Mouse (Mus musculus) fibroblast of lung, adult 2 months (primary cell): ENCODE data around the gene Ppp1r14c.
"Not testable (repeated sequence)": the region's sequence is repeated elsewhere in the genome, so short reads cannot be mapped to it uniquely, and the experiment has no call there.

ENCODE experiments used
- DNase-seq: peaks from one replicate; pipeline ENCODE4 v3.0.0-alpha.2; 2011; ENCODE audit warnings: low read depth

The Ppp1r14c gene

DNA sequence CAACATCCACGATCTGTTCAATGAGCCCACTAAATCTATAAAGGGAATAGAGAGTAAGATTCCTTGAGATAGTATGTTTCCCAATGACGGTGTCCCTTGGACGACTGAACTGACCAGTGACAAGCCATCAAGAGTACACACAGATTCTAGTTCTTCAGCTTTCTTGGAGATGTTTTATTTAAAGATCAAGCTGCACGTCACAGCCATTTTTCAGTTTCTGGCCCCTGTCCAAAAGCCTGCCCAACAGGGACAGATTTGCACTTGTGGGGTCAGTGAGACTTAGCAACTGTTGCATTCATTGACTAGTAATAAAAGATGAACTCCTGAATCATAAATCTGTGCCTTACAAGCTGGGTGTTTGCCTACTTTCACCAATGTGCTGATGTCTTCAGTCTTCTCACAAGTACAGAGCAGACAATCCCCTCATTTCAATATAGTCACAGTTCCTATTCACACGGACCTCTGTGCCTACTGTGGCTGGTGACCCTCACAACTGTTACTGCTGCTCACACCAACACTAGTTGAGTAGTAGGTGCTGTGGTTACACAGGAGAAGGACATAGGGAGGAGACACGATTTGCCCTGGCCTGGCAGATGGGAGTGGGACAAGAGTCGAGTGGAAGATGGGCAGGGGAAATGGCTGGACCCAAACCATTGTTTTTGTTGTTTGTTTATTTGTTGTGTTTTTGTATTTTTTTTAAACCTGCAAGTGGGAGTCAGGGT, 37.7 kb downstream of the Ppp1r14c start:
- DNase-seq, result no peak

DNA sequence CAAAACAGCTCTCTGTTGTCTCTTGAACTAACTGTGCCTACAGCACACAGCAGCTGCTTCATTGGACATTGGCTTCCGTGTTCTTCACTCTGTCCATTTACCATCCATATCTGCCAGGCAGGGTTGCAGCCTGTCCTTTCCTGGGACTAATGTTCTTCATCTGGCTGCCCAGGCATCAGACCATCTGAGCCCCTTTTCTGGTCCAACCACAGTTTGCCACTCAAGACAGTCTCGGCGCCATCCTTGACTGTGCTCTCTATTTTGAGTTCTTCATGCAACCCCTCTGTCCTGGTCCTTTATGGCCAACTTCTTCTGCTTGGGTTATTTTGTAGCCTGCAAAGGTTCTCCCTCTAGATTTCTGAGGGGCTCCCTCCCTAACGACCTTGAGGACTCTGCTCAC, 38.5 kb downstream of the Ppp1r14c start:
- DNase-seq, result no peak

DNA sequence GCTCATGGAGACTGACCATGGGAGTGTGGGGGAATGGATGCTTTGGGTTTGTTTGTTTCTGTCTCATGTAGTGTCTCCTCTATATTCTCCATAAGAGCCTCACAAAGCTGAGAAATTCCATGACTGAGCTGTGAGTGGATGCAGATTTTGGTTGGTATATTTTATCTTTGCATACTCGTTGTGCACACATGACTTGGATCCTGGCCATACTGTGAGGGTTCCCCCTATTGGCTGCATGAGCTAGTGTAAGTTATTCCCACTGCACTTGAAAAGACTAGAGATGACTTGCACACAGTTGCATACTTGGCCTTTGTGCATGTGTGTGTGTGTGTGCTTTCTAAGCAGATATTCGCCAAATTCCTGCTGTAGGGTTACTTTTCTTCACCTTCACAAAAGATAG, 40.4 kb downstream of the Ppp1r14c start:
- no peak for DNase-seq

DNA sequence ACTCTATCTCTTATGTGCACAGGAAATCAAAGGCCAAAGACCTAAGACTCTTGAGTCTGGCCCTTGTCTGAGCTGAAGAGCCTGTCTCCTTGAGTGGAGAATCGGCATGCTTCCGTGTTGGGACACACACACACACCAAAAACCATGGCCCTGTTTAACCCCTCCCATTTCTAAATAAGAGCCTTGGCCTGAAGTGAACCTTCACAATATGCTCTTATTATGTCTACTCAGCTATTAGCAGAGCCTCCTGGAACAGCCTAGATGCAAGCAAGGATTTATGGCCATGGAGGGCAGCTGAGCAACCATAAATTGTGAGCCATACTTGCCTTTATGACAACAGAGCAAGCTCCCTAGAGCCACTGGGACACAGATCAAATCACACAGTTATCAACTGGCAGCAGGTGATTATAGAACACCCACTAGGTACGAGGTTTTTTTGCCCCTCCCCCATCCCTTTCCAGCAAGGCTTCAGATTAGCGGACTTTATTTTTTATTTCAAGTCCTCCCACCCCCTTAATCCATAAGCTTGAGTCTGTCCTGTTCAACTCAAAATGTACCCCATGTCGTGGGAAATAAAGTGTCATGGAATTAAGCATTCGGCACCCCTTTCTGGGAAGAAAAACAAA, 42.3 kb downstream of the Ppp1r14c start:
- no peak for DNase-seq

DNA sequence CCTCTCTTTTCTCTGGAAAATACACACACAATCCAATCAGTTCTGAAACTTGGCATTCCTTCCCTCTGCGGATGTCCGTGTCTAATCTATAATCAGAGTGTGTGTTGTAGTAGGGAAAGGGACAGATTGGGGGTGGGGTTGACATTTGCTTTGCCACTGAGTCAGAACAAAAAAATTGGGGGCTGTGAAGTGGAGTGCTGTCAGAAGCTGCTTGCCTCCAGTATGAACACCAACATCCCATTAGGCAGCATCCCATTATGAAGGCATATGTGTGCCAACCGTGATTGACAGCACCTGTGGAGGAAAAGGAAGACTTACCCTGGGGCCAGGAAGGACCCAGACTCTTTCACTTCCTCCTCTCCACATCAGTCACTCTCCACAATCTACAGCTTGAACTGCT, 42.8 kb downstream of the Ppp1r14c start:
- no peak for DNase-seq

DNA sequence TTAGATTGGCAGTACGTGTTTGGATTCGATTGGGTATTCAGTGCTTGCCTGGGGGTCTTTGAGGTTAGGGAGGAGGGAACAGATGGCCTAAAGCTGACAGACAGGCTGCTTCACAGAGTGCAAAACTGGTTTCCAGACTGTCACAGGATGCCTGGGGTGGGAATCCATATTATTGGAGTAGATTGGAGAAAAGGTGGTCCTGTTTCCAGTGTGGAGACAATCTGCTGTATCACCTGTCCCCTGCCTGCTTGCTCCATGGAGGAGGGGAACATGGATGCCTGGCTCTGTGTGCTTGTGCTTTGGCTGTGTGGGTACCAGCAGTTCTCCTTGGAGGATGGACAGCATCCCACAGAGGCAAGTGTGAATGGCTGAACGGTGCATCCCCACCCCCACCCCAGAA, 45.4 kb downstream of the Ppp1r14c start:
- DNase-seq, result no peak

DNA sequence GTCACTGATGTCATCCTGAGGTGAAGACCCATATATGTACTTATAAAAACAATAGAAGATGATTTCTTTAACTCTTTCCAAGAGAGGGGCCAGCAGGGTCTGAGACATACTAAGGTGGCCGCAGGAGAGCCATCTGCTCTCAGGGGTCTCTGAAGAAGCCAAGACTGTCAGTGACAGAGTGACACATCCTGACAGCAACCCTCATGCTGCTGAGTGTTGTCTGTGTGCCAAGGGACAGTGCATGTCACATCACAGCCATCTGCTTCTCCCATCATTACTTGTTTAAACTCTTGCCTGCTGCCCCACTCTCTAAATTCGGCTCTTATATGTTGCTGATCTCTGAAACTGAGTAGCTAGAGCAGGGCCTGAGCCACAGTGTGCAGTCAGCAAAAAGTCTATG, 45.8 kb downstream of the Ppp1r14c start:
- no peak for DNase-seq

DNA sequence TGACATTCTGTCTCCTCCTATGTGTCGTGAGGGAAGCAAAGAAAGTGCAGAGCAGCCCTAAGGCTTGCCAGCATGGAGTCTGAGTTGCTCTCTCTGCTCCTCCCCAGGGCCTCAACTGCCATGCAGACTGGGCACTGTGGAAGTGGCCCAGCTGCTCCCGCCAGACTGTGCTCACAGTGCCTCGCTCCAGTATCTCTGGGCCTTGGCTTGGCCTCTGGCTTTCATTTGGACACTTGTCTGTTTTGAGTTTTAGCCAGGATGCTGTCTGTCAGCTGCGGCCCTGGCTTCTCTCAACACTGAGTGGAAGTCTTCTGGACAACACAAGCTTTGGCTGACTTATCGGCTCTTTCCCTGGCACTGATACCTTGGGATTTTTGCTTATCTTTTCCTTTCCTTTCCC, 49.0 kb downstream of the Ppp1r14c start:
- no peak for DNase-seq

DNA sequence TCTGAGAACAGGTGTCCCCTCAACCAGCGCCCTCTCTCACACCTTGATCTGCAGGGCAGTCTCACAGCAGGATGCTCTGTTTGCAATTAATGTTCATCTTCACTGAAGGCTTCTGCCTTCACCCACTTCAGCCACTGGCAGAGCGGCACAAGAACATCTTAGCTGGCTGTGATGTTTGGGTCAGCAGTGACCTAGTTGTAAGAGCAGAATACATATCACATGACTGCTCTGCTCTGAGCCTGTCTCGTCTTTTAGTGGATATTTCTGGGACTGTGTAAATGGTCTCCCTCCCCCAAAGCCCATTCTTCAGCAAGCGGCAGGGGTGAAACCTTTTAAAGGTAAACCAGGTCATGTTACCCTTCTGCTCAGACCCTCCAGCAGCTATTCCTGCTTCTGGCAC, 50.7 kb downstream of the Ppp1r14c start:
- DNase-seq, result no peak

DNA sequence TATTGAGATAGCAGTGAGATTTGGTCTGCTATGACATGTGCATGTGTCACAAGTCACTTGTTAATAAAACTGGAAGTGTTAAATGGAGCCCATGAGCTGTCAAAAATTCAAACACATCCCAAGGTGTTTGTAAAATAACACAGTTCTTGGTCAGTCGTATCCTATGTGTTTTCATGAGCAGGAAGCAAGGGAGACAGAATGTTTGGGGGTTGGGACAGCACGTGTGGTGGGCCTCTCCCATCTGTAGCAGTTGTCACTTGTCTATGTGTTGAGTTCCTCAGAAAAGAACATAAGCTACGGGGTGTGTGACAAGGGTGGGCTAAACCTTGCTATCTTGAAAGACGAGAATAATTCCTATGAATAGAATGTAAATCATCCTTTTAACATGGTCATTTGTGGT, 51.6 kb downstream of the Ppp1r14c start:
- no peak for DNase-seq

DNA sequence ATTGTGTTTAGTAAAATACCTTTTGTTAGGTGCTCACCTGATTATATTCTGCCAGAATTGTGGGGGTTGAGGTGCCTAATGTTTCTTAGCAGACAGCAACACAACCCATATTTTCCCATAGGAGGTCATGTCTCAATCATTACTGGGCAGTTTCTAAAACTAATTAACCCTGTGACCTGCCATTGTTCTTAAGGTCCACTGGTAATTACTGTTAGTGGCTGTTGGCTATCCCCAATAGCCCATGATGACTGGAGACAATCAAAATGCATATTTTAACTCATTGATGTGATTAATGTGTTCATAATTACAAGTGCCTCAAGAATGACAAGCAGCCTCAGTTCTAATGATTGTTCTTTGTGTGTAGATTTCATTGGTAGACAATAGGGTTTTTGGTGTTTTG, 58.2 kb downstream of the Ppp1r14c start:
- DNase-seq, result no peak

DNA sequence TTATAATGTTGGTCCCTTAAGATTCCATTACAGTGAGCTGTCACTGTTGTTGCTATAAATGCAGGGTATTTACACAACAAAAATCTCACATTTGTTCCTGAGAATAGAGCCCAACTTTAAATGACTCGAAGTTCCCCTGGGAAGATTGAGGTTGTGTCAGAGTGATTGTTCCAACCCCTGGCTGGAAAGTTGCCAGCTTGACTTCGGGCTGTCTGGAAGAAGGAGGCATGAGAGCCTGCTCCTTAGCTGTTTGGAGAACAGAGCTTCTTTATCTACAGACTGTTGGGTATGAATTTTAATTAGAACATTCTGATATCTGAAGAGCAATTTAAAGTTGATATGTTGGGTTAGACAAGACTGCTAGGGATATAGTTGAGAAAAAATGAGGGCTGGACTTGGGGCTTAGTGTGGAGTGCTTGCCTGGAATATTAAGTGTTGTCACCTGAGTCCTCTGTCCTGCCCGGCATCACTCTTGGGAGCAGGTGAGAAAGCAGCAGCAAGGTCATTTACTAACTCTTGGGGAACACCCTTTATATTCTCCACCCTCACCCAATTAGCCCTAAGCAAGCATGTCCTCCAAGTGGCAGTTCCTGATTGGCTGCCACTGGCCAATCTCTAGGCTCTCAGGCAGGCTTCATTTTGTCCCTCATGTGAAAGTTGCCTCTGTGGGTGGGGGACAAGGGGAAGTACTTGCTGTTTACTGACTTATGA, 62.0 kb downstream of the Ppp1r14c start:
- no peak for DNase-seq

DNA sequence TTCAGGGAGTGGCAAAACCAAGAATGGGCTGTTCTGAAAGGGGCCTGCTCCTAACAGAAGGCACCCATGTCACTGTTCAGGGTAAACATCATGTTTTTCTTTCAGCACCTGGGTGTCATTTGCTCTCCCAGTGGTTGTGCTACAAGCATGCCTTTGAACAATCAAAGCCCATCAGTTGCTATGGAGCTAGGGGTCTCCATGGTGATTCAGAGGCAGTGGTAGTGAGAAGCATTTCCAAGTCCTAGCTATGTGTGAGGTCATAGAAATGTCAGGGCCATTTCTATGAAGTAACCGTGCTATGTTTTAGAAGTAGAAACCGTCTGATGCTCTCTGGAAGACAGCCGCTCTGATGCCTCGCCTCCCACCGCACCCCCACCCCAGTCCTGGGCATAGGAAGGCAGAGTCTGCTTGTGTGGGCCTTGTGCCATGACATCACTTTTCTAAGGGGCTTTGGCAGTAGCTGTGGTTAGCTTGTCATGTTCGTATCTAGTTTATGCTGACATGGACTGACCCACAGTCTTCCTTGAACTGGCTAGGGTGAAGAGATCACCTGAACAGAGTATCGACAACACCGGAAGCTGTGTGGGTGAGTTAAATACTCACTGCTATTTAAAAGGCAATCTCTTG, 69.1 kb downstream of the Ppp1r14c start:
- no peak for DNase-seq

DNA sequence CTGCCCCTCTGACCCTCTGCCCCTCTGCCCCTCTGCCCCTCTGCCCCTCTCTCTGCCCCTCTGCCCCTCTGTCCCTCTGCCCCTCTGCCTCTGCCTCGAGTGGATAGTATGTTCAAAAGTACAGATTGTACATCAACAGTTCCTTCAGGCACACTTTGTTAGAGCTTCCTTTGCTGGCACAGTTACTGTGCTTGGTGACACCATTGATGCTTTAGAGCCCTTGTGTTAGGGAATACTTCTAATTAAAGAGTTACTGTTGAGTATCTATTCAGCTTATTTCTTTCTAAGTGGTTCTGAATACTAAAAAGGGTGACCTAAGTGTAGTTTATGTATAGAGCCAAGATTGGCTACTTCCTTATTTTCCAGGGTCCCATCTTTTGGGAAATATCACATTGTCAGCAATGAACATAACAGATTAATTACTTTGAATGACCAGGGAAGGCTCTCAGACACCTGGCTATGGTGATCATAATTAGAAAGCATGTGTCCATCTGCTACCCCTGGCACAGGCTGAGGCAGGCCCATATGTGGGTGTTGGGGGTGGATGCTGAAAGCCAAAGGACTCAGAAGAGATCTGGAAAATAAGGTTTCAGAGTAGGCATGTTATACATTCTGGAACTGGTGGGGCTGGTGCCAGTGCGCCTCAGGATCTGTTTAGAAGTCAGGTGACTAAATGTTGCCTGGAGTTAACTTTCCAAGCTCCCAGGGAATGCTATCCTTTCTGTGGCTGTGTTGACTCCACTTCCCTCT, 75.0 kb downstream of the Ppp1r14c start:
- no peak for DNase-seq

DNA sequence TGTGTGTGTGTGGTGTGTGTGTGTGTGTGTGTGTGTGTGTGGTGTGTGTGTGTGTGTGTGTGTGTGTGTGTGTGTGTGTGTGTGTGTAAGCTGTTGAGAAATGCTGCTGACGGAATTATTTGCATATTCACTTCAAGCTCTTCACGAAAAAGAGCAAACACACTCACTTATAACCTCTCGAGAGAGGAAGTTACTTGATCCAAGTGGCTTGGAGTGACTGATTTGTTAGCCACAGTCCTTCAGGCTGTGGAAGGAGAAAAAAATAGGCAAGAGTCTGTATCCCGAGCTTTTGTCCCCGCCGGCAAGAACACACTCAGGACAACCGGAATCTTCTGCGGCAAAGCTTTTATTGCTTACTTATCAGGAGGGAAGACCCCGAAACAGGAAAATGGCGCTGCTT, 80.9 kb downstream of the Ppp1r14c start:
- not testable (repeated sequence) for DNase-seq

DNA sequence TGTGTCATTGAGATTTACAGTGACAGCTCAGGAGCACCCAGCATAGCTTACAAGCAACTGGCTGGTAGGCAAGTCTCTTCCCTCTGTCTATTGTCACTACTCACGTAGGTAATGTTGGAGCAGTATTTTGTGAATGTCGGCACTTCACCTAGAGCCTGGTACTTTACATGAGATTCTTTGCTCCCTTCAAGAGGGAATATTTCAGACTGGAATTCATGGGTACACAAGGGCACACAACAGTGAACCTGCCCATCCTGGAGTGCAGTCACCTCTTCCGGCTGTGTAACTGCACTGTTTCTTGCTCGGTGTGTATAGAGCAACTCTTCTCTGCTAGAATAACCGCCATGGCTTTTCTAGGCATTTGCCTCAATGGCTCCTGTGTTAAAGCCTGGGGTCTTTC, 82.8 kb downstream of the Ppp1r14c start:
- no peak for DNase-seq

DNA sequence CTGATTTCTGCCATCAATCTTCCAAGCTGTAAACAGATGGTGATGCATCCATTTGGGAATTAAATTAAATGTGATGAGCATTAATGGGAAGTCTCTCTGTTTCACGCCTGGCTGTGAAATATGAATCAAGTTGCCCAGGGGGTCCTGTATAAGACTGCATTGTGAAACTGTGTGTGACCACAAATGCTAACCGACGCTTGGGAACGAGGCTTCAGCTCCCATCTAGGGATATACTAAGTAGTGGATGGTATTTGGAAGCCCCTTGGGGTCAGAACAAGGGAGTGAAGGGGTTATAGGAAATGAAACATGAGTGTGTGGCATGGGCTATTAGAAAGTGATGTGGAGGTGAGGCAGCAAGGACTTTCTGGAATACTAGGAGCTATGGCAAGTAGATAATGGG, 86.1 kb downstream of the Ppp1r14c start:
- no peak for DNase-seq

DNA sequence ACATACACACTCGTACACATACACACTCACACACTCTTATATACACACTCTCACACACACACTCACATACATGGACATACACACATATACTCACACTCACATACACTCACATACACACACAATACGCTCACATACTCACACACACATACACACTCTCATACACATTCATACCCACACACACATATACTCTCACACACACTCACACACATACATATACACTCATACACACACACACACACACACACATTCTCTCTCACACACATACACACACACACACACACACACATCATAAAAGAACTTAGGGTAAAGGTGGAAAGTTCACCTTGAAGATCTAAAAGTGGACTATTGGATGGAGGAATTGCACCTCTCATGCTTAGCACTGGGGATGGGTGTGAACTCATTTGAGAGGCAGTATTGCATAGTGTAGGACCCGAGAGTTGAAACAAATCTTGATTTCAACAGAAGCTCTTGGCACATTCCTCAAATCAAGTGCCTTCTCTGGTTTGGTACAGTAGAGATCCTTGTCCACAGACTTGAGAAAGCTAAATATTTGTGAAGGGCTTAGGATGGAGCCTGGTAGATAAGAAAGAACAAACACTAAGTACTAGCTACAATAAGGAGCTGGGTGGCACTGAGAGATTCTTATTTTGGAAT, 87.1 kb downstream of the Ppp1r14c start:
- no peak for DNase-seq

DNA sequence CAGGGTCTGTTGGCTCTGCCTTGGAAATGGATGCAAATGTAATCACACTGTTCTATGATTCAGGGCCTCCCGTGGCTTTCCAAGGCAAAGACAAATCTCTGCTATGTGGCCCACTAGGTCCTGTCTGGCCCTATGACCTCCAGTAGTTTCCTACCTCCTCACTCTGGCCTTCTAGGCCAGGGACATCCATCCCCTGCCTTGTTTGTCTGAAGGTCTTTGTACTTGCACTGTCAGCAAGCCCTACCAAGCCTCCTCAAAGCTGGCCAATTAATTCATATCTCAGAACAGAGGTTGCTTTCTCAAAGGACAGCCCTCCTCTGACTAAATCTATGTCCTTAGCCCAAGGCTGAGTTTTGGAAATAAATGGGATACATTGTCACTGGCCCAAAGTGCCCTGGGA, 92.8 kb downstream of the Ppp1r14c start:
- DNase-seq, result no peak

DNA sequence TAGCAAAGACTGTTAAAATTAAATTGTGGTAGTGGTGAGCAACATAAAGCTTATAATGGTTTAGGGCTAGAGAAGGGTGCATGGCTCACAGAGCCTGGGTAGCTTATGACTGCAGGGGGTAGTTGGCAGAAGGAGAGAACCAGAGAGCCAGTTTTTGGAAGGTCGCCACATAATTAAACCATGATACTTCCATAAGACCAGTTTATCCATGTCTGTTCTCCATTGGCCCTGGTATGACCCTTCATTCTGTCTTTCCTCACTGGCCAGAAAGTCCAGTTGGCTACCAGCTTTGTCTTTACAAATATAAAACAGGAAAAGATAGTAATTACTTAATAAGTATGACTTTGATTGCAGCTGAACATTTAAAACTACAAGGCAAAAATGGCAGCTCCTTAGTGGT, 95.0 kb downstream of the Ppp1r14c start:
- DNase-seq, result no peak

DNA sequence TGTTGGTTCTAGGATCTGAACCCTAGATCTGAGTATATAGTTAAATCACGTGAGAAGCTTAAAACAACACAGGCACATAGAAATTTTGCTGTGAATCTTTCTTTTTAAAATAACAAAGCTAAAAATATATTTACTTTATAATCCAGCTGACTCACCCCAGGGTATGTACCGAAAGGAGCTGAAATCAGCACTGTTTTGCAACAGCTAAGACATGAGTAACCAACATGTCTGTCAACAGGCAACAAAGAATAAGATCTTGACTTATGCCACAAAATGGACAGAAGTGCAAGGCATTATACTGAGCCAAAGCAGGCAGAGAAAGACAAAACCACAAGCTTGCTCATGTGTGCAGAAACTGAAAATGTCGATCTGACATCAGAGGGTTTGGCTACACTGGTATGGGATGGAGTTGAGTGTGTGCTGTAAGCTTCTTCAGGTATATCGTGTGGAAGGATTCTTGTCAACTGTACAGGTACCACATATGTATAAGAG, 100.3 kb downstream of the Ppp1r14c start:
- peak; percentile 49 for DNase-seq

DNA sequence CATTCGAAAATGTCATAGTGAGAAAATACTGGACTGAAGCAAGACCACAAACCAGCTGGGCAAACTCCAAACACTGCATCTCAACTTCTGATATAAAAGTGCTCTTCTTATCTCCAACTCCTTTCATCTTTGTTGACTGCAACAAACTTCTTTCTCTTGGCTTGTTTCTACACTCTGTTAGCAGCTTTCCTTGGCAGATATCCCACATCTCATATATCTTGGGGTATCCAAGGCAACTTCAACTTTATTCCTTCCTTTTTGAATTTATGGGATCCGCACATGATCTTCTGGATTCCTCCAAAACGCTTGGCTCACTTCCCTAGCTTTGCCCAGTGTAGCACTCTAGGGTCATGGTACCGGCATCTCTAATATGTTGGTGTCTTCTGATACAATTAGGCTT, 102.7 kb downstream of the Ppp1r14c start:
- no peak for DNase-seq
